Mouse (Mus musculus) regulatory T cell (primary cell): ENCODE data around the gene Slc51b.

Source experiments
- in situ Hi-C: fragments of 300-600 bp; cut with MboI, MseI; formaldehyde crosslinking; loops from one replicate; pipeline ENCODE4 v1.15.1; 2025; ENCODE audit warnings: high pct_unique_total_duplicates

The Slc51b gene

GRCm38 (mm10) chr9:65374468-65375162, 48.1 kb downstream of the Slc51b start:
- in situ Hi-C loops, result no loop called here

DNA sequence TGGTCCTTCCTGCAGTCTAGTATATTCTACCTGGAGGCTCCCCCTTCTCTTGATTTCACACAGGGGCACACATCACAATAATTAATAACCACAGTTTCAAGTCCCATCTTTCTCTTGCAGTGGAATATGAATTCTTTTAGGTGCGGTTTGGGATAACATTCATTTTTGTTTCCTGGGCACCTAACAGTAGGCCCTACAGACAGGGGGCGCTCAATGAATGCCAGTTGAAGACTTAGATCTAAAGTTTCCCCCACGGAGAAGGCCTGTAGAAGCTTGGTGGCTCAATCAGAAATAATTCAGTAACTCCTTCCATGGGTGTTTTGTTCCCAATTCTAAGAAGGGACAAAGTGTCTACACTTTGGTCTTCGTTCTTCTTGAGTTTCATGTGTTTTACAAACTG, 50.3 kb downstream of the Slc51b start:
- in situ Hi-C loops, result no loop called here

GRCm38 (mm10) chr9:65371756-65372155, 51.0 kb downstream of the Slc51b start:
- in situ Hi-C loops, result no loop called here

DNA sequence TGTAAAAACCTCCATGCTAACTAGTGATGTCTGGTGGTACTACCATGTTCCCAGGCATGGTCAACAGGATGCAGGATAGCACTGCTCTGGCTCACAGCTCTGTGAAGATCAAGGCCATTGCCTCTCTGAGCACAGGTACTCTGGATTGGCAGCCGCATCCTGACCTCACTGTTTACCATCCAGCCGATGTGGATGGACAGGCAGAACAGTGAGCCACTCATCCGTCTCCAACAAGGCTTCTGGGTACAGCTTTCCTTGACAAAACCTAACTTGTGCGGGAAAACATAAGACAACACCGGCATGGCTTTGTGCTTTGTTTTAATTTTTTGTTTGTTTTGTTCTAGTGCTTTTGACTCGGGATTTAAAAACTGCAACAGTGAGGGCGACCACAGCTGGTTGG, 57.0 kb downstream of the Slc51b start:
- in situ Hi-C loops, result no loop called here

DNA sequence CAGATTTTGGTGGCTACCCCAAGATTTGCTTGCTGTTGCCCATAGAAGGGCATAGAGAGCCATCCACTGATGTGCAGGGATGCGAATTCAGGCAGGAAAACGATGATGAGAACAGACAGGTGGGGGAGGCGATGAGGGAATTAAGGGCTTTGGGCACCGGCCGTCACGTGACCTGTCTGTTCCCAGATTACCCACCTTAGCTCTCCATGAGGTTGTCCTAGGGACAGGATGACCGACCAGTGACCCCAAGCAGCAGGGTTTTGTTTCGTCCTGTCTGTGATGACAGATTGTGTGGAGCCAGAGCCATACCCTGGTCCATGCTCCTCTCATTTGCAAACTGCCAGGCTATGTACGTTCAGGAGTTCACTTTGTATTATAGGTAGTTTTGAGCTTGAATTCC, 59.1 kb downstream of the Slc51b start:
- in situ Hi-C loops, result no loop called here
